Mouse (Mus musculus) layer of hippocampus, adult 9-11 months (tissue): ENCODE results near the gene Vmn1r83.

Source experiments
- DNase-seq: peaks from one replicate; pipeline ENCODE4 v3.0.0; 2022

Vmn1r83 gene

GRCm38 (mm10) chr7:12329381-12329780 lies at the start of gene Vmn1r83:
Gene Vmn1r83 (minus strand): TSS chr7:12329481.
- DNase-seq = no peak

- no peak for DNase-seq
Measured at GRCm38 (mm10) chr7:12369173-12369572, 39.9 kb upstream of the Vmn1r83 start, which contains the start of gene Vmn1r84. Gene Vmn1r84 (minus strand): TSS chr7:12369273.

GRCm38 (mm10) chr7:12300130-12300529 lies 29.2 kb downstream of the Vmn1r83 start, which contains the start of gene Vmn1r82:
Gene Vmn1r82 (plus strand): TSS chr7:12300430.
- DNase-seq = no peak
